8 mouse cellular contexts compared by ENCODE assay signal in the genomic region with DNA sequence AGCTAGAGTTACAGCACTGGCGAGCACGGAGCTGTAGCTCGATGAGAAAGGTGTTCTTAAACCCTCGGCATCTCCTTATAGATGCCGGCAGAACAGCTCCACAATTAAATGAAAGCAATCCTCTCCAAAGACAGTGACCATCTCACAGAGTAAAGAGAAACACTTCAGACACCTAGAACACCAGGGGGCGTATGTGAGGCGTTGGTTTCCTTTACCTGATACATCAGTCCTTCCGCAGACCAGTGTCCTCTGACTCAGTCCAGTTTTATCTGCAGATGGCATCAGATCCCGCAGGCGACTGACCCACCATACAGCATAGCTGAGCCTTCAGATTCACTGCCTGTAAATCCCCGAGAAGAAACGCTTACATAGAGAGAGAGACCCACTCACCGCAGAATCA. TPM values are rescaled to one million over a fixed set of nuclear protein-coding genes. Genes with fewer than 3 reads are reported as not detected.
A peak's percentile ranks its signal among the peaks of the same experiment; 100 is the strongest.
DNase-seq lines count a peak whose midpoint lies in the region; ATAC-seq and TF ChIP-seq lines count a peak whose summit lies in the region.
"Had no signal": no experiment of that assay in that cellular context is flagged by ENCODE, and none has a peak within 500 bp of the region (broad histone marks: within the 10 kb centered on the region; RNA-seq: fewer than 3 reads in every experiment).

No protein-coding gene starts in this region.

- peak; percentile 34 for TF ChIP-seq CTCF in ES-Bruce4 (IDR thresholded peaks at IDR 0.05; ENCODE audit: low read depth, low read length)

- H3K27ac ChIP-seq in ES-Bruce4 (ENCODE audit: insufficient read depth, low read length), result no peak overlapping the region
- no peak overlapping the region for H3K27ac ChIP-seq in hindbrain, embryonic 12.5 days
- no peak overlapping the region for H3K27ac ChIP-seq in midbrain, embryonic 11.5 days (ENCODE audit: low read depth, low read length)

- H3K27me3 ChIP-seq in ES-Bruce4 (ENCODE audit: control insufficient read depth, insufficient read depth, low read length, poor library complexity, severe bottlenecking), result no peaks in the 10 kb centered on the region
- peaks cover 7% of the 10 kb centered on the region; the same call in 1 of the 2 replicates for H3K27me3 ChIP-seq in hindbrain, embryonic 12.5 days
- no peaks in the 10 kb centered on the region for H3K27me3 ChIP-seq in midbrain, embryonic 11.5 days (ENCODE audit: control insufficient read depth, insufficient read depth, low read length)

- TF ChIP-seq EP300 in ES-Bruce4 (IDR thresholded peaks at IDR 0.05; ENCODE audit: insufficient read depth, low read depth, low read length), result no peak

- 24% methylated on average over 13 of the region's 13 CpGs for WGBS in hindbrain, embryonic 12.5 days
- WGBS in midbrain, embryonic 11.5 days, result 24% methylated on average over 13 of the region's 13 CpGs

- H3K4me3 ChIP-seq in ES-Bruce4 (ENCODE audit: low read depth, low read length), result no peak overlapping the region
- H3K4me3 ChIP-seq in hindbrain, embryonic 12.5 days, result no peak overlapping the region
- no peak overlapping the region for H3K4me3 ChIP-seq in midbrain, embryonic 11.5 days (ENCODE audit: low read depth, low read length)

- no peaks in the 10 kb centered on the region for H3K4me1 ChIP-seq in ES-Bruce4 (ENCODE audit: control insufficient read depth, insufficient read depth, low read length)
- peaks cover 12% of the 10 kb centered on the region for H3K4me1 ChIP-seq in hindbrain, embryonic 12.5 days
- H3K4me1 ChIP-seq in midbrain, embryonic 11.5 days (ENCODE audit: control insufficient read depth, insufficient read depth, low read length), result no peaks in the 10 kb centered on the region

- H3K4me2 ChIP-seq in hindbrain, embryonic 12.5 days (replicated peaks), result 0 out of 2 replicates have a peak overlapping the region, but pooled peaks have one; percentile 6
- no peak overlapping the region for H3K4me2 ChIP-seq in midbrain, embryonic 11.5 days

- H3K9me3 ChIP-seq in ES-Bruce4 (replicated peaks; ENCODE audit: control insufficient read depth, insufficient read depth, low read length, poor library complexity, severe bottlenecking), result no peaks in the 10 kb centered on the region
- no peaks in the 10 kb centered on the region for H3K9me3 ChIP-seq in hindbrain, embryonic 12.5 days (replicated peaks)
- H3K9me3 ChIP-seq in midbrain, embryonic 11.5 days (ENCODE audit: control insufficient read depth, low read length), result no peaks in the 10 kb centered on the region

- TF ChIP-seq POLR2A in ES-Bruce4 (IDR thresholded peaks at IDR 0.05; ENCODE audit: insufficient read depth, low read length), result no peak

- intact Hi-C loops in left cerebral cortex, postnatal 10 days (cut with DNase I), result loop anchor here (2.0 kb wide), 1 partner anchor 117 kb away; no protein-coding TSS in a partner anchor

- no peak for ATAC-seq in hindbrain, embryonic 12.5 days (ENCODE audit: low FRiP score)
- no peak for ATAC-seq in midbrain, embryonic 11.5 days (ENCODE audit: low FRiP score)

- H3K9ac ChIP-seq in ES-Bruce4 (ENCODE audit: low read depth, poor library complexity, severe bottlenecking), result no peak overlapping the region
- H3K9ac ChIP-seq in hindbrain, embryonic 12.5 days, result no peak overlapping the region
- H3K9ac ChIP-seq in midbrain, embryonic 11.5 days (ENCODE audit: low read length), result no peak overlapping the region

- H3K36me3 ChIP-seq in ES-Bruce4 (ENCODE audit: control insufficient read depth, insufficient read depth, low read length, poor library complexity, severe bottlenecking), result no peaks in the 10 kb centered on the region
- no peaks in the 10 kb centered on the region for H3K36me3 ChIP-seq in hindbrain, embryonic 12.5 days
- no peaks in the 10 kb centered on the region for H3K36me3 ChIP-seq in midbrain, embryonic 11.5 days (ENCODE audit: control insufficient read depth, insufficient read depth, low read length)

- peak; percentile 76 to 91 for DNase-seq in adrenal gland, adult (ENCODE audit: inconsistent age in 2 of 2, low spot score in 1 of 2)
- DNase-seq in embryo, embryonic 10.5 days (ENCODE audit: low spot score), result peak; percentile 90
- DNase-seq in left cerebral cortex, postnatal 10 days (ENCODE audit: extremely low spot score in 1 of 2, low spot score in 2 of 2), result peak; percentile 66 to 78
- DNase-seq in midbrain, embryonic 11.5 days (ENCODE audit: low spot score, missing footprints), result peak; percentile 95
- DNase-seq in spleen, adult 12 weeks (ENCODE audit: low spot score), result peak; percentile 32

RNA-seq across cellular contexts. Expression of a gene that starts 32.7 kb away (rescaled TPM):
- polyA plus RNA-seq in ES-Bruce4 (2011; ENCODE audit: insufficient read depth, insufficient read length, low read depth, missing spikeins), result 0.11 TPM in 1 of 2 replicates, not detected in the other
- polyA plus RNA-seq in hindbrain, embryonic 12.5 days (2016; fragmentation: Nextera tagmentation; extraction: Ambion mirVana), result 0.04 and 0.13 TPM in 2 replicates
- under 1 TPM; 0.49 to 0.71 TPM for total RNA-seq in left cerebral cortex, postnatal 10 days (2021)
- 0.04 TPM in 1 of 2 replicates, not detected in the other for polyA plus RNA-seq in midbrain, embryonic 11.5 days (2014; fragmentation: Nextera tagmentation; extraction: Ambion mirVana)
- total RNA-seq: hematopoietic stem cell, adult 5-6 weeks had no signal

RNA-seq across cellular contexts. Expression of a gene that starts 54.0 kb away (rescaled TPM):
- polyA plus RNA-seq in ES-Bruce4 (2011; ENCODE audit: insufficient read depth, insufficient read length, low read depth, missing spikeins), result 25.9 and 27.5 TPM in 2 replicates
- 30.2 and 37.0 TPM in 2 replicates for polyA plus RNA-seq in hindbrain, embryonic 12.5 days (2016; fragmentation: Nextera tagmentation; extraction: Ambion mirVana)
- 10 to 100 TPM; 13.2 to 15.0 TPM for total RNA-seq in left cerebral cortex, postnatal 10 days (2021)
- polyA plus RNA-seq in midbrain, embryonic 11.5 days (2014; fragmentation: Nextera tagmentation; extraction: Ambion mirVana), result 20.0 and 28.3 TPM in 2 replicates

RNA-seq across cellular contexts. Expression of a gene that starts 54.2 kb away (rescaled TPM):
- 89.1 and 96.0 TPM in 2 replicates for polyA plus RNA-seq in ES-Bruce4 (2011; ENCODE audit: insufficient read depth, insufficient read length, low read depth, missing spikeins)
- polyA plus RNA-seq in hindbrain, embryonic 12.5 days (2016; fragmentation: Nextera tagmentation; extraction: Ambion mirVana), result 165 and 191 TPM in 2 replicates
- total RNA-seq in left cerebral cortex, postnatal 10 days (2021), result 10 to 100 TPM; 68.9 to 69.5 TPM
- polyA plus RNA-seq in midbrain, embryonic 11.5 days (2014; fragmentation: Nextera tagmentation; extraction: Ambion mirVana), result 205 and 206 TPM in 2 replicates

RNA-seq across cellular contexts. Expression of a gene that starts 56.5 kb away (rescaled TPM):
- 2.5 and 3.4 TPM in 2 replicates for polyA plus RNA-seq in ES-Bruce4 (2011; ENCODE audit: insufficient read depth, insufficient read length, low read depth, missing spikeins)
- polyA plus RNA-seq in hindbrain, embryonic 12.5 days (2016; fragmentation: Nextera tagmentation; extraction: Ambion mirVana), result 5.0 and 5.4 TPM in 2 replicates
- total RNA-seq in left cerebral cortex, postnatal 10 days (2021), result 10 to 100 TPM; 12.3 to 17.9 TPM
- polyA plus RNA-seq in midbrain, embryonic 11.5 days (2014; fragmentation: Nextera tagmentation; extraction: Ambion mirVana), result 1.8 and 2.9 TPM in 2 replicates
- total RNA-seq: hematopoietic stem cell, adult 5-6 weeks had no signal

Comparison
In these comparisons a context has a peak if more than half of its experiments do, and no peak if none do; other contexts are left out.
1. DNase-seq: peak in every context shown above with its lines; median percentile 95 in midbrain, embryonic 11.5 days; 90 in embryo, embryonic 10.5 days; 84 in adrenal gland, adult; 72 in left cerebral cortex, postnatal 10 days; 32 in spleen, adult 12 weeks.